Mouse (Mus musculus) heart, adult 11 months (tissue): ENCODE data around the gene Gba.

Experiments used
- DNase-seq: peaks from one replicate; pipeline ENCODE4 v3.0.0; 2022

The Gba gene

DNA sequence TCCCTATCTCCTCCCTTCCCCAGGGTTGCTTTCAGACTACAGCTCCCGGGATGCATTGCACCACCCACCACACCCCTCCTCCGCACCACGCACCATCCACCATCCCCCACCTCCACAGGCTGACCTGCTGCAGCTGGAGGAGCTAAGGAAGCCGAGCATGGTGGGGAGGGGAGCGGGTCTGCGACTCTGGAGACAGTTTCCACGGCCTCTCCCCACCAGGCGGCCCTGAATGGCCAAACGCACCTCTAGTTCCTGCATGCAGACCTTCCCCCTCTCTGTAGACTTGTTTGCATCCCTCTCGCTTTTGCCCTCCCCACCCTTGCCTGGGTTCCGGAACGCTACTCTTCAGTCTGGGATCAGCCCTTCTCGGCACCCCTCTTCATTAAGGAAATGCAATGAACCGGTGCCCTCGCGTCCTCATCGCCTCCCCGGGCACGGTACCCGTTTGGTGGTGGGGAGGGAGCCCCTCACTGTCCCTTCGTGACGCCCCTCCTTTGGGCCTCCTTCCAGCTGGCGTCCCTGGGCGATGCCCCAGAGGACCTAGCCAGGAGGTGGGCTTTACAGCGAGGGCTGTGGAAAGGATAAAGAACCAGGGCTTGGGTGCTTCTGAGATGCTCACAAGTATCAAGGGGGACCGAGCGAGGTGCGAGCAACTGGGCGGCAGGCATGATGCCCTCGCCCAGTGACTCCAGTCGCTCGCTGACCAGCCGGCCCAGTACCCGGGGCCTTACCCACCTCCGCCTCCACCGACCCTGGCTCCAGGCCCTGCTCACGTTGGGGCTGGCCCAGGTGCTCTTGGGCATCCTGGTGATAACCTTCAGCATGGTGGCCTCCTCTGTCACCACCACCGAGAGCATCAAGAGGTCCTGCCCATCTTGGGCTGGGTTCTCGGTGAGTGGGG lies 19.4 kb upstream of the Gba start, which contains the start of gene Fam189b:
Fam189b (plus strand) TSS at position 86 of the 901 bp plus-strand sequence.
- peak; percentile 99 for DNase-seq

DNA sequence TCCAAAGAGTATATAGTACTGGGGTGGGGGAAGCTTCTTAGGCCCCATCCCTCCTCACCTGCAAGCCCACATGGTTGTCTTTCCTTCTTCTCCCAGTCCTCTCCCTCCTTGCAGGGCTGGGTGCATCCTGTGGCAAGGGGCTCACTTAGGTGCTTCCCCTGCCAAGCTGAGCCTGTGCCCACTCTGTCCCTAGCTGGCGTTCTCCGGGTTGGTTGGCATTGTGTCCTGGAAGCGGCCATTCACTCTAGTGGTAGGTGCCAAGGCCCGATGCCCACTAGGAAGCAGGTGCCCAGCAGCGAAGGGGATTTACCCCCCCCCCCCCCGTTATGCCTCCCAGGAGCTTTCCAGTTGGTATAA lies 18.8 kb upstream of the Gba start:
- peak; percentile 94 for DNase-seq

DNA sequence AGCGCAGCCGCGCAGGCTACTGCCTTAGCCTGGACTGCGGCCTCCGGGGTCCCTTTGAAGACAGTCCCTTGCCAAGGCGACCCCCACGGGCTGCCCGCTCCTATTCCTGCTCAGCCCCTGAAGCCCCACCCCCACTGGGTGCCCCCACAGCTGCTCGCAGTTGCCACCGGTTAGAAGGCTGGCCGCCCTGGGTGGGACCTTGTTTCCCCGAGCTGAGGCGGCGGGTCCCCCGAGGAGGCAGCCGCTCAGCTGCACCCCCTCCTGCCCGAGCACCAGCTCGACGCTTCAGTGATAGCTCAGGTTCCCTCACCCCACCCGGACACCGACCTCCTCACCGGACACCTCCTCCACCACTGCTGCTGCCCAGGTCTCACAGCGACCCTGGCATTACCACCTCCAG lies 15.5 kb upstream of the Gba start:
- DNase-seq = no peak

DNA sequence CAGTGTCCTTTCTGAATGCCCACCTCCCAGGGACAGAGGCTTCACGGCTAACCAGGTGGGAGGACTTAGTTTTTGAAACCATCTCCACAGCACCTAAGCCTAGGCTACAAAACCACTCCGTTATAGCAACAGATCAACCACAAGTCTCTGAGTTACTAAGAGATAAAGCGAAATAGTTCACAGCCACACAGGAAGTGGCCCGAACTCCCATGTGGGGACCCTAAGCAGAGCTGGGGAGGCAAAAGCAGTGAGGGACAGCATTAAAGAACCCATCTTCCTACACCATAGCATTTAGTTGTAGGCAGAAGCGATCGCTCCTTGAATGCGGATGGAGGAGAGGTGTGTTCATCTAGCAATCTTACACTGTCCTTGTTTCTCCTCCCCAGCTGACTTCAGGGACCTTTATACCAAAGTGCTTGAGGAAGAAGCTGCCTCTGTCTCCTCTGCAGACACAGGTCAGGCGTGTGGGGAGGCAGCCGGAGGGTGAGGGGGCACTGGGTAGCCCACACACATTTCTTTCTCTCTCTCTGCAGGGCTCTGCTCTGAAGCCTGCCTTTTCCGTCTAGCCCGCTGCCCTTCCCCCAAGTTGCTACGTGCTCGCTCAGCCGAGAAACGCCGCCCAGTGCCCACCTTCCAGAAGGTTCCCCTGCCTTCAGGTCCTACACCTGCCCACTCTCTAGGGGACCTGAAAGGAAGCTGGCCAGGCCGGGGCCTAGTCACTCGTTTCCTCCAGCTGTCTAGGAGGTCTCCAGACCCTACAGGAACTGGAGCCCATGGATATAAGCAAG lies 14.8 kb upstream of the Gba start:
- no peak for DNase-seq

DNA sequence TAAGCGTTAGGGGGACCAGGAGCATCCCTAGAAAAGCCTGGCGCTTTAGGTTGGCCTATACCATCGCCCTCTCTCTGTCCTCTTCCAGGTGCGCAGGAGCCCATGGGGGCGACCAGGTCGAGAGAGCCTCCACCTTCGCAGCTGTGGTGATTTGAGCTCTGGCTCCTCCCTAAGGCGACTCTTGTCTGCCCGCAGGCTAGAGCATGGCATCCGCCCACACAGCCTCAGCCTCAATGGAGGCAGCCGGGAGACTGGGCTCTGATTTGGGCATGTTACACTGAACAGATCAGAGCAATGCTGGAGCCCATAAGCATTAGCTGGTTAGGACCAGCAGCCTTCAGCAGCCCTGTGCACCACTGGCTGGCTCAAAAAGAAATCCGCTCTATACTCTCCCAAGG lies 14.3 kb upstream of the Gba start:
- DNase-seq = no peak

DNA sequence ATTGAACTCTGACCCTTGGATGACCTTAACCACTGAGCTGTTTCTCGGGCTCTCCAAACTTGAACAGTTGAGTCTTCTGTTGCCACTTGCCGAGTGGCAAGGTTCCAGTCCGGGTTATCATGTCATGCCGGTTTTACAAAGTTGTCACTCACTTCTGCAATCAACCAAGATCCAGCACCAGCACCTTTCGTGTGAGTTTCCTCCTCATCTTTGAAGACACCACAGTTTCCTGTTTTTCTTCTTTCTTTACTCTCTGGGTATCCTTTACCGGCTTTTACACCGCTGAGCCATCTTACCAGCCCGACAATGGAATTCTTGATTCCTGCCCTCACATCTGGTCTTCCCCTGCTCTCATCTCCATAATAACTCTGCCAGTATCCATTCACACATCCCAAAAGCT lies 12.3 kb upstream of the Gba start:
- no peak for DNase-seq

DNA sequence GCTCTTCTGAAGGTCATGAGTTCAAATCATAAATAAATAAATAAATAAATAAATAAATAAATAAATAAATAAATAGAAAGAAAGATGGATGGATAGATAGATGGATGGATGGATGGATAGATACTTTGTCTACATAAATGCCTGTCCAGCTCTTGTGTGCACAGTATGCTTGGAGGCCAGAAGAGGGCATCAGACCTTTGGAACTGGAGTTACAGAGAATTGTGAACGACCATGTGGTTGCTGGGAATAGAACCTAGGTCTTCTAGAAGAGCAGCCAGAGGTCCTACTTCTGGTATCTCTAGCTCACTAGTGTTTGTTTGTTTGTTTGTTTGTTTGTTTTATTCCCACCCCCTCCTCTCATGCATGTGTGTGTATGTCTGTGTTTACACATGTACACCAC lies 9.4 kb upstream of the Gba start:
- no peak for DNase-seq

DNA sequence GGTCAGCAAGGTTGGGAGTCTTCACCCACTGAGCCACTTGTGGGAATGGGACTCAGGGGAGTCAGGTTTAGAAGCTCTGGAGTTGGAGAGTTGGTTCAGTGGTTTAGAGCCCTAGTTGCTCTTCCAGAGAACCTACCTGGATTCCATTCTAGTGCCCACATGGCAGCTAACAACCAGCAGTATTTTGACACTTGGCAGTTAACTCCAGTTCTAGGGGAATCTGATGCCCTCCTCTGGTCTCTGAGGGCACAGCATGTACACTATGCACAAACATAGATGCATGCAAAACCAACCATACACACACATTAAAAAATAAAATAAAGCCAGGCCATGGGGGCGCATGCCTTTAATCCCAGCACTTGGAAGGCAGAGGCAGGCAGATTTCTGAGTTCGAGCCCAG lies 8.9 kb upstream of the Gba start:
- no peak for DNase-seq

DNA sequence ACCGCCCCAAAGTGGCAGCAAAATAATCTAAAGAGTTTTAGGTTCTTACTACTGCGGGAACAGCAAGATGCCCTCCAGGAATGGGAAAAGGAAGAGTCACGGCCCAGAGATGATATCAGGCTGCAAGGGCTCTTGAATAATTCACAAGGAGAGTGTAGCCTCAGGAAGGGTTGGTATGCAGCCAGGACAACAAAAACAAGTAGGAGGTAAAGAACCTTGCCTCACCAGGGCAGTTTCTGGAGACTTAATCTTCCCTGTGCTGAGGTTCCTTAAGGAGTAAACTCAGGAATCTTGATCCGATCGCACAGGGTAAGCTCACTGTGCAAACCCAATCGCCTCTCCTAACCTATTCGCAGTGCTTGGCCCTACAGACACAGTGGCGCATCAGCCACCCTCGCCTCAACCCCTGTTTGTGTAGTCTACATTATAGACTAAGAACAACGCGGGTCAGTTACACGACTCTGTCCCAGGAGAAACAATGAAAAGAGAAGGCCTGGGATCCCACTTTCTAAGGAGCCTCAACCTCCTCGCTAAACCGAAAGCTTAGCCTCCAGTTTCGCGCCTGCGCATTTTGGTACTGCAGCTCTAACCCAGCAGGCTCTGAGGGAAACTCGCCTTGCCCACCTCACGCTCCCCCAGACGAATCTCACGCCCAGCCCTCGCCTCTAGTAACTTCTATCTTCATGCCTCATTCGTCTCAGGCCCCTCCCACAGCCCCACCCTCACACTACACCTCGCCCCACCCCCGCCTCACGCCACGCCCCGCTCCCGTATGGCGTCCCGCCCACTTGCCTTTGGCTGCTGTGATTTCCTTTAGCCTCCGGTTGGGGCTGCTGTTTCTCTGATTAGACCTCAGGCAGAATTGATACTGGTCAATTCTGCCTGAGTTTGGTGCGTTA lies 6.5 kb upstream of the Gba start:
- DNase-seq = peak; percentile 99

DNA sequence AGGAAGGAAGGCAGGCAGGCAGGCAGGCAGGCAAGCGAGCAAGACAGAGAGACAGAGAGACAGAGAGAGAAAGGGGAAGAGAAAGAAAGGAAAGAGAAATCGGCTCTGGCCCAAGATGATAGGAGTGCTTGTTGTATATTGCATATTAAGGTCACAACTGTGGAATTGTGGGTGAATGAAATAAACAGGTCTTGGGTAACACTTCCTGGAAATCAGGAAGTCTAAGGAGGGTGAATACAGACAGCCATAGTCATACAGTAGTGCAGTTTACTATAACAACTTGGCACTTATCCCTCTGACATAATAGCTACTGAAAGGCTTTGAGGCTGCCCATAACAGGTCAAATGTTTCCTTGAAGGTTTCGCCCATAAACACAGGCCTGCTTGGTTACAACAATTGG lies 2.9 kb upstream of the Gba start:
- DNase-seq = no peak

DNA sequence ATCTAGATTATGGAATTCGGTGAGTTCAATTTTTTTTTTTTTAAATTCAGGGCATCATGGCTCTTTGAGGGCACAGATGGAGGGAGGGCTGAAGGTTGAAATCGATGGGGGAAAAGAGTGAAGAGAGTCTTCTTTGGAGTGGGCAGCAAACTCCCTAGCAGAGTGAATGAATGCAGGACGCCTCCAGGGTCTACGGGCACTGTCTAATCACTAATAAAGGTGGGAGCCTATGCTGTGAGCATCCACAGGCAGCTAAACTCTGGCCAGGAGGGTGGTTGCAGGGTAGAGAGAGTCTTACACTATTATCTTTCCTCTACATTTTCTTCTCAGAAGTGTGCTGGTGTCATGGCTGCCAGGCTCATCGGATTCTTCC lies 400 bp downstream of the Gba start:
- DNase-seq = no peak

DNA sequence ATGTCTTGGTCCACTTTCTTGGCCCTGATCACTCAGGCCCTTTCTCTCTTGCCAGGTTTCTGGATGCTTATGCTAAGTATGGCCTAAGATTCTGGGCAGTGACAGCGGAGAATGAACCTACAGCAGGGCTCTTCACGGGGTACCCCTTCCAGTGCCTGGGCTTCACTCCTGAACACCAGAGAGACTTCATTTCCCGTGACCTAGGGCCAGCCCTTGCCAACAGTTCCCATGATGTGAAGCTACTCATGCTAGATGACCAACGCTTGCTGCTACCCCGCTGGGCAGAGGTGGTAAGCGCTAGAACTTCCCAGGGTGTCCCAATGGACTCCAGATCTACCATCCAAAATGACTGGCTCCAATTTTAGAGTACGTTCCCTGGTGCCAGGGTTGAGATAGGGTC lies 3.4 kb downstream of the Gba start:
- peak; percentile 90 for DNase-seq

DNA sequence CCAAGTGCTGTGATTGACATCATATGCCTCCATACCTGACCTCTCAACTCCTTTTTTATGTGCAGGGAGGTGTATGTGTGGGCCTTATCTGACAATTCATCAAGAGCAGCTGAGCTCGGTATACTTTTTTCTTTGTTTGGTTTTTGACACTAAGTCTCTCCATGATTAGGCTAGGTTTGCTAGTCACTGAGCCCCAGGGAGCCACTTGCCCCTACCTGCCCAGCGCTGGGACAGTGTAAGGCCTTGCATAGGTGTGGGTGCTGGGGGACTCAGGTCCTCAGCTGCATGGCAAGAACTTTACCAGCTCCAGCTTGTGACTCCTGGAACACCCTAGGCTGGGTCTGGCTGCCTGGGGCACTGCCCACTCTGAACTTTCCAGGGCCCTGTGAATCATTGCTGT lies 4.0 kb downstream of the Gba start:
- no peak for DNase-seq

DNA sequence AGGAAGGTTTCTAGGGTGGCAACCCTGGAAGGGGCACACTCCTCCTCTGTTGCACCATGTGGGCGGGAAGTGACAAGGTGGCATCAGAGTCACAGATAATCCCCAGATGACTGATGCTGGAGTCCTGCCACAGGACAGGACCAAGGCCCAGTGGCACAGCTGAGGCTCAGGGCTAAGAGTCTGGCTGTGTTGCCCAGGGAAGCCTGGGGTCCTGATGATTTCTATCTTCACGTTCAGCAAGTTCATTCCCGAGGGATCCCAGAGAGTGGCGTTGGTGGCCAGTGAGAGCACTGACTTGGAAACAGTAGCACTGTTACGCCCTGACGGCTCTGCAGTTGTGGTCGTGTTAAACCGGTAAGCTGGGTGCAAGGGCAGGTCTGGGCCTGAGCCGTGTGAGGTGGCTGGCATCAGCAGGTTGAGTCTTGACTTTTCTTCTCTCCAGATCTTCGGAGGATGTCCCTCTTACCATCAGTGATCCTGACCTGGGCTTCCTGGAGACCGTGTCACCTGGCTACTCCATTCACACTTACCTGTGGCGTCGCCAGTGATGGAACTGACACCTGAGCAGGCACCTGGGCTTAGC lies 5.4 kb downstream of the Gba start:
- peak; percentile 88 for DNase-seq

DNA sequence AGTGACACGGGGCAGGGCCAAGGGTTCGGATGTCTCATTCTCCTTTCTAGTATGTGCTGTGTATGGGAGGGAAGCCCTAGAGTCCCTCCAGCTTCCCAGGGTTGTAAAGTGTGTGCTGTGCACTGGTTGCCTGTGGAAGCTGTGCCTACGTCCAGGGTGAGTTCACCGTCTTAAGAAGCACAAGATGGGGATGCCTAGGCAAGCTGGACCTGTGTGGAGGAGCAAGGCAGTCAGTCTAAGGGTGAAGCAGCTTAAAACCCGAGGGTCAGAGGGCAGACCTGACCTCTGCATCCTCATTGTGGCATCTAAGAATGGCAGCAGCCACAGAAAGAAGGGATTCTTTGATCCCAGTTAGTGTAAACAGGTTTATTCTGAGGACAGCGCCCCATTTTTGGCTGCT lies 6.0 kb downstream of the Gba start:
- peak; percentile 84 for DNase-seq

DNA sequence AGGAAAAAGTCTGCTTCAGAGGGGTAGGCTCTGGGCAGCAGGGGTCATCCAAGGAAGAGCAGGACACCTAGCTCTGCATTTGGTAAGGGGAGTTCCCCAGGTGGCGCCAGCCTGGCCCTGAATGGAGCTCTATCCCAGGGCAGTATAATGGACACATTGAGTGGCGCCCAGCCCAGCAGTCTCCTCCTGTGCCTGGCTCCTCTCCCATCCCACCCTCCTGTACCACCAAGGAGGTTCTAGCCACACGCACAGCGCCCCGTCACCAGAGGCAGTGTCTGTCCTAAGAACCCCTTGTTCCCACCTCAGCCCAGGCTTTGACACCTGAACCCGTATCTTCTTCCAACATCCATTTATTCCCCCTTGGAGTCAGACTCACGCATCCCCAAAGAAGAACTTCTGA lies 7.0 kb downstream of the Gba start:
- DNase-seq = peak; percentile 91

DNA sequence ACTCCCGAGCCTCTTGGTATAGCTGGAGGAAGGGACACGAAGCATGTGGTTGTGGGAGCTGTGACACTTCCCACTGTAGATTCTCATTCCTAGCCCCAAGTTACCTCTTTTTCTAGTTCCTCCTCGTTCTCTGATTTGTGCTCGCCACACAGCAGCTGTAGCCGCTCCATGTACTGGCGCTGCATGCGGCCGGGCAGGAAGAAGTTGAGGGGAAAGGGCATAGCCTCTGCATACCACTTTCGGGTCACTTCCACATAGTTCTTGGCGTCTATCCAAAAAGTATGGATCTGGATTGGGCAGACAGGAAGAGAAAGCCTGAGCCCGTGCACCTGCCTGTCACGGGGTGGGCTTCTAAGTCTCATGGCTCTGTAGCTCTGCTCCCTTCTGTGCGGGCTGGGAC lies 7.4 kb downstream of the Gba start:
- DNase-seq = peak; percentile 95

DNA sequence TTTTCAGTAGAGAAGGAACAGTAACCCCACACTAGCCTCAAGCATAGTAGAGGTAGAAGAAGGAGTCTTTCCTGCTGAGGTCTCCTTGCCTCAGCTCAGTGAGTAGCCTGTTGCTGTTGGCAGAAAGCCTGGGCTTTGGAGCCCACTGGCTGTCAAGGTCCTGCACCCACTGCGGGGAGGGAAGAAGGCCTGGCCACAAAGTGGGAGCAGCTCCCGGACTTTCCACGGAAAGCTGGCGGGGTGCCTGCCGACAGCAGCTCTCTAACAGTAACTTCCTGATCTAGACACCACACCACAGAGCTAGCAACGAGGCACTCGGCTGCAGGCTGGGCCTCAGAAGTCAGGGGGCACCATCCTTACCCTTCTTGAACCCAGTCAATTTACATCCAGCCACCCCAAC lies 8.0 kb downstream of the Gba start:
- DNase-seq = peak; percentile 96

DNA sequence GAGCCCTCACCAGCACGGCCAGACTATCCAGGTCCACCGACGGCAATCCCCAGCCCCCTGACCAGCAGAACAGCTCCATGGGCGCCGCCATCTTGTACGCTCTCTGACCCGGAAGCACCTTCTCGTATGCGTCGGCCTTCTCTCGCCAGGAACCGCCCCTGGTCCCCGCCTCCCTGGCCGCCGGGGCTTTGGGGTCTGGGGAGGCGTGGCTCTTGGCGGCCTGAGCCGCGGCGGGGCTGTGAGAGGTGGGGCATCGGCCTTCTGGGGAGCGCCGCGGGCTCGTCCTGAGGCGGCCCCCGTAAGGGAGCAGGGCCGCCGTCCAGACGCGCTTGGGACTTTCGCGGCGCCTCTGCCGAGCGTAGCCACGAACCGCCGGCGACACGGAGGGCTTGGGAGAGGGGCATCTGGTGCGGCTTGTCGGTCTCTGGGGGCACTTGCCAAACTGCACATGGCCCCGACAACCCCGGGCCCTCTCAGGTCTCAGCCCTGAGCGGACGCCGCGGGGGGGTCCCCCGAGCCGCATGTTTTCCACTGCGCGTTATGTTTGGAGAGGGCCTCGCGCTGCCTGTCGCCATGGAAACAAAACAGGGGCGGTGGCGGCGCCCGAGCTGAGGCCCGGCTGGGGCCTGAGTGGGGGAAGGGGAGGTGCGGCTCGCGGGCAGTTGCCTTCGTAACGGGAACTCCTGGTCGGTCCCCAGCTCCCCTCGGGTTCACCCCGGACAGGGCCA lies 11.2 kb downstream of the Gba start:
- peak; percentile 100 for DNase-seq

DNA sequence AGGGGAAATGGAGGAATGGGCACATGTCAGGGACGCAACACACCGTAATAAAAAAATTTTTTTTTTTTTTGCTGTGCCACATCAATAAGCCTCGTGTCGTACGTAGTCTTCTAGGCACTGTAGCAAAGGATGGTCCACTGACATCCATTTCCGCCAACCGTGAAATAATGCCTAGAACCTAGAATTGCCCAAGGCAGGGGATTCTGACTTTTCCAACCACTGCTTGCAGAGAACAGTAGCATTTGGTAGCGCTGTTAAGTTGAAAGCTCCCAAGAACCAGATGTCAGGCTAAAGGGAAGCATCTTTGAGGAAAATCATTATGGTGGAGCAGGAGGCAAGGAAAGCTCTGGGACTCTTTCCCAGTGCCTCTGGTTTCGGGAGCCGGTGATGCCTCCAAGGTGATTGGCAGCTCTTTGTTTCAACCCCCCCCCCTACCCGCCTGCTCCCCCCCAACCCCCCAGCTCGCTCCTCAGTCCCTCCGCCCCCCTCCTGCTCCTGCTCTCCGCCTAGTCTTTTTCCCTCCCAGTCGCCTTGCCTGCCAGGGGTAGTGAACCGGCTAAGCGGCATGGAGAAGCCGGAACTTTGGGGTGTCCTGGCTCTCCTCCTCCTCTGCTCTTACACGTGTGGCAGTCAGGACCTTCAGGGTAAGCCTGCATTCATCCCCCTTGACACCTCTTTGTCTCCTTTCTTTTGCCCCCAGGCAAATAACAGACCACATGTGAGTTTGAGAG lies 12.1 kb downstream of the Gba start, which contains the start of gene Thbs3:
Thbs3 (plus strand) TSS at position 500 of the 731 bp plus-strand sequence.
- peak; percentile 95 for DNase-seq

DNA sequence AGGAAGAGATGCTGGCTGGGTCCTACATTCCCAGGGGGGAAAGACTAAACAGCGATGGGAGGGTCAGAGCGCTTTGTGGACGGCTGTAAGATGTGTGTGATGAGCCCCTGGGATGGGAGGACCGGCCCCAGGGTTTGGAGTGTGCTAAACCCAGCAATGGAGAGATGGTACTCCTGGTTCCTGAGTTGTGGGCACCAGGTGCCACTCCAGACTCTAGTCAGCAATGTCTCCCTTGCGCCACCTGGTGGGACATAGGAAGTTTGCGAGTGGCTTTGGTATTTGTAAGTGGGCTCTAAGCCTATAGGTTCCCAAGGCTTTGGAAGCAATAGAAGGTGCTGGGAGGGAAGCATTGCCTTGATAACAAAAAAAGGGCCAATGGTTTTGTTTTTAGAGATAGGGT lies 13.1 kb downstream of the Gba start:
- DNase-seq = peak; percentile 98
